Mouse (Mus musculus) MEL (cell line): ENCODE results near the gene 9330182O14Rik. TPM values are rescaled to one million over a fixed set of nuclear protein-coding genes. Genes with fewer than 3 reads are reported as not detected.

Source experiments
- DNase-seq: peaks from one replicate; pipeline ENCODE4 v3.0.0; 2011; ENCODE audit warnings: low read depth, low spot score
- H3K27ac ChIP-seq: 2 replicates; pipeline ENCODE4 v1.5.1; 2012; ENCODE audit warnings: low read depth, mild to moderate bottlenecking, control low read depth, low read length, moderate library complexity; ENCODE audit not compliant: control insufficient read depth
- H3K27me3 ChIP-seq, 2 experiments: fragments of 150-350 bp in 1 of 2; sonication (generic) in 1 of 2; 2 replicates each; pipeline ENCODE4 v1.6.1; 2012; ENCODE audit warnings: low read length in 2 of 2, mild to moderate bottlenecking in 2 of 2, improper control_type of control experiment in 1 of 2, moderate library complexity in 1 of 2; ENCODE audit not compliant: insufficient read depth in 2 of 2, control insufficient read depth in 1 of 2
- H3K36me3 ChIP-seq, 2 experiments: 2 replicates each; pipeline ENCODE4 v1.6.1; 2012 to 2014; ENCODE audit warnings: low read length in 2 of 2, improper control_type of control experiment in 1 of 2, inconsistent platforms in 1 of 2, mild to moderate bottlenecking in 1 of 2; ENCODE audit not compliant: insufficient read depth in 2 of 2, control insufficient read depth in 1 of 2
- H3K4me1 ChIP-seq, 2 experiments: fragments of 150-350 bp in 1 of 2; sonication (generic) in 1 of 2; 2 replicates each; pipeline ENCODE4 v1.6.1; 2012; ENCODE audit warnings: low read length in 2 of 2, improper control_type of control experiment in 1 of 2, mild to moderate bottlenecking in 1 of 2; ENCODE audit not compliant: insufficient read depth in 2 of 2, control insufficient read depth in 1 of 2
- H3K4me3 ChIP-seq, 2 experiments: fragments of 150-350 bp in 1 of 2; sonication (generic) in 1 of 2; 2 replicates each; pipeline ENCODE4 v1.5.1; 2012; ENCODE audit warnings: low read depth in 2 of 2, low read length in 2 of 2, mild to moderate bottlenecking in 2 of 2, moderate library complexity in 2 of 2, control low read depth in 1 of 2, improper control_type of control experiment in 1 of 2; ENCODE audit not compliant: control insufficient read depth in 1 of 2, insufficient read depth in 1 of 2
- H3K79me2 ChIP-seq: 2 replicates; pipeline ENCODE4 v1.6.1; 2012; ENCODE audit warnings: mild to moderate bottlenecking, low read length, moderate library complexity; ENCODE audit not compliant: control insufficient read depth, poor library complexity, insufficient read depth
- H3K9ac ChIP-seq: 2 replicates; pipeline ENCODE4 v1.6.1; 2012; ENCODE audit warnings: low read depth, mild to moderate bottlenecking, control low read depth, low read length, moderate library complexity; ENCODE audit not compliant: control insufficient read depth, poor library complexity, severe bottlenecking
- H3K9me3 ChIP-seq: fragments of 150-350 bp; sonication (generic); replicated peaks from 2 replicates; pipeline ENCODE4 v1.6.1; 2012; ENCODE audit warnings: mild to moderate bottlenecking, low read length, improper control_type of control experiment, moderate library complexity; ENCODE audit not compliant: insufficient read depth
- BHLHE40 ChIP-seq: IDR thresholded peaks from 2 replicates; pipeline ENCODE4 v1.6.1; 2012; ENCODE audit warnings: low read depth, mild to moderate bottlenecking, inconsistent platforms, low read length, improper control_type of control experiment, borderline replicate concordance
- CHD1 ChIP-seq: IDR thresholded peaks from 2 replicates; pipeline ENCODE4 v1.6.1; 2012; ENCODE audit warnings: low read depth, mild to moderate bottlenecking, inconsistent platforms, low read length, improper control_type of control experiment
- CTCF ChIP-seq, 3 experiments: IDR thresholded peaks in 2 of 3; conservative IDR thresholded peaks in 1 of 3; 2 replicates each; pipeline ENCODE4 v1.5.1; 2011 to 2012; ENCODE audit warnings: low read length in 3 of 3, low read depth in 2 of 3, mild to moderate bottlenecking in 2 of 3, improper control_type of control experiment in 1 of 3, inconsistent platforms in 1 of 3, mixed read lengths in 1 of 3, moderate library complexity in 1 of 3; ENCODE audit not compliant: control insufficient read depth in 1 of 3, insufficient read depth in 1 of 3, poor library complexity in 1 of 3, severe bottlenecking in 1 of 3
- ELF1 ChIP-seq: IDR thresholded peaks from 2 replicates; pipeline ENCODE4 v1.6.1; 2014; ENCODE audit warnings: low read depth, mild to moderate bottlenecking, inconsistent platforms, low read length, improper control_type of control experiment, moderate library complexity
- EP300 ChIP-seq, 2 experiments: IDR thresholded peaks; 2 replicates each; pipeline ENCODE4 v1.6.1; 2011; ENCODE audit warnings: improper control_type of control experiment in 2 of 2, low read length in 2 of 2, low read depth in 1 of 2, mild to moderate bottlenecking in 1 of 2
- GABPA ChIP-seq: IDR thresholded peaks from 2 replicates; pipeline ENCODE4 v1.6.1; 2012; ENCODE audit warnings: low read depth, mild to moderate bottlenecking, inconsistent platforms, low read length, improper control_type of control experiment, moderate library complexity
- HCFC1 ChIP-seq: IDR thresholded peaks from 2 replicates; pipeline ENCODE4 v1.6.1; 2012; ENCODE audit warnings: low read depth, mild to moderate bottlenecking, inconsistent platforms, low read length, improper control_type of control experiment, moderate library complexity
- KAT2A ChIP-seq: conservative IDR thresholded peaks from 2 replicates; pipeline ENCODE4 v1.6.1; 2012; ENCODE audit warnings: low read depth, low read length, improper control_type of control experiment, inconsistent platforms
- MAX ChIP-seq: IDR thresholded peaks from 2 replicates; pipeline ENCODE4 v1.6.1; 2011; ENCODE audit warnings: low read length, improper control_type of control experiment
- MXI1 ChIP-seq: IDR thresholded peaks from 2 replicates; pipeline ENCODE4 v1.6.1; 2011; ENCODE audit warnings: mild to moderate bottlenecking, low read depth, low read length, improper control_type of control experiment
- MYB ChIP-seq: IDR thresholded peaks from 2 replicates; pipeline ENCODE4 v1.6.1; 2011; ENCODE audit warnings: mild to moderate bottlenecking, low read depth, low read length, improper control_type of control experiment
- MYC ChIP-seq: IDR thresholded peaks from 2 replicates; pipeline ENCODE4 v1.6.1; 2011; ENCODE audit warnings: low read depth, mild to moderate bottlenecking, low read length, improper control_type of control experiment, moderate library complexity
- POLR2A ChIP-seq, 2 experiments: IDR thresholded peaks; 2 replicates each; pipeline ENCODE4 v1.6.1; 2011 to 2012; ENCODE audit warnings: low read length in 2 of 2, mild to moderate bottlenecking in 2 of 2, control low read depth in 1 of 2, improper control_type of control experiment in 1 of 2, low read depth in 1 of 2, moderate library complexity in 1 of 2; ENCODE audit not compliant: control insufficient read depth in 1 of 2, insufficient read depth in 1 of 2, poor library complexity in 1 of 2
- POLR2AphosphoS2 ChIP-seq: IDR thresholded peaks from 2 replicates; pipeline ENCODE4 v1.6.1; 2011; ENCODE audit warnings: low read length, improper control_type of control experiment
- RAD21 ChIP-seq: IDR thresholded peaks from 2 replicates; pipeline ENCODE4 v1.6.1; 2011; ENCODE audit warnings: mild to moderate bottlenecking, low read depth, low read length, improper control_type of control experiment
- TAL1 ChIP-seq: IDR thresholded peaks from 2 replicates; pipeline ENCODE4 v1.6.1; 2012; ENCODE audit warnings: mild to moderate bottlenecking, inconsistent platforms, low read length, moderate library complexity, mixed read lengths
- TCF12 ChIP-seq: IDR thresholded peaks from 2 replicates; pipeline ENCODE4 v1.6.1; 2014; ENCODE audit warnings: low read depth, mild to moderate bottlenecking, inconsistent platforms, low read length, improper control_type of control experiment, moderate library complexity
- UBTF ChIP-seq: IDR thresholded peaks from 2 replicates; pipeline ENCODE4 v1.6.1; 2012; ENCODE audit warnings: low read depth, mild to moderate bottlenecking, inconsistent platforms, low read length, improper control_type of control experiment, moderate library complexity, borderline replicate concordance; ENCODE audit not compliant: insufficient read depth
- USF2 ChIP-seq, 2 experiments: IDR thresholded peaks; 2 replicates each; pipeline ENCODE4 v1.6.1; 2011 to 2012; ENCODE audit warnings: improper control_type of control experiment in 2 of 2, low read length in 2 of 2, borderline replicate concordance in 1 of 2, inconsistent platforms in 1 of 2, low read depth in 1 of 2, mild to moderate bottlenecking in 1 of 2; ENCODE audit not compliant: insufficient read depth in 1 of 2
- ZC3H11A ChIP-seq: IDR thresholded peaks from 2 replicates; pipeline ENCODE4 v1.6.1; 2012; ENCODE audit warnings: low read depth, mild to moderate bottlenecking, inconsistent platforms, low read length, improper control_type of control experiment
- ZKSCAN1 ChIP-seq: IDR thresholded peaks from 2 replicates; pipeline ENCODE4 v1.6.1; 2012; ENCODE audit warnings: low read depth, mild to moderate bottlenecking, inconsistent platforms, low read length, improper control_type of control experiment, moderate library complexity
- ZNF384 ChIP-seq: IDR thresholded peaks from 2 replicates; pipeline ENCODE4 v1.6.1; 2012; ENCODE audit warnings: low read depth, mild to moderate bottlenecking, inconsistent platforms, low read length, improper control_type of control experiment
- polyA plus RNA-seq, 2 experiments: library from polyadenylated mRNA; stranded (reverse) in 1 of 2; unstranded in 1 of 2; fragments of >175 nt in 1 of 2; fragments of >200 nt in 1 of 2; gene quantifications; 2 replicates each; pipeline versions ENCODE4 v1.2.1 to v1.2.4; 2012; ENCODE audit warnings: low replicate concordance in 2 of 2, low read depth in 1 of 2; ENCODE audit not compliant: insufficient read length in 2 of 2, insufficient read depth in 1 of 2, missing spikeins in 1 of 2
- total RNA-seq: library from RNA; depleted of rRNA; stranded (reverse); fragments of 300-350 nt; gene quantifications from 2 replicates; pipeline ENCODE4 v1.2.3, GENCODE M21; 2012

The 9330182O14Rik gene
- total and polyA plus RNA-seq, 3 experiments = not detected

DNA sequence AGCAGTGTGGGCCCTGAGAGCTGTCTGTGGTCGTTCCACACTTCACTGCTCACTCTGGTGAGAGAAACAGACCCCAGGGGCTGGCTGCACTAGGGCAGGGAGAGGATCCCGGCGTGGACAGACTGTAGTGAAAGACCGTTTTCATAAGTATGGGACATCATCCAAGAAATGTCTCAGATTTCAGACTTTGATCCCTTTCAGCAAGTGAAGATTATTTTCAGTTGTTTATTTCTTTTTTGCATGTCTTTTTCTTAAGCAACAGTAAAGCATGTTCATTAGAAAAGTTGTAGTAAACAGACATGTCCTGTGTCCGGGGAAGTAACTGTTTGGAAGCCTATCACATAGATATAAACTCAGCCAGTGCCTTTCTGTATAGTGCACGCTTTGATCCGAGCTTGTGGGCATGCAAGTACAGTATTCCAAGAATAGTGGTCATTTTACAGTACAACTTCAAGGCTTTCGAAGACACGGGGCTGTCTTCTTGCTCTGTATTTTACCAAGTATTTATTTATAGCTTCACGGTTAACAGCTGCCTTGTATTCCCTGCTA is 34.0 kb downstream of the 9330182O14Rik start:
- TF ChIP-seq ELF1 = no peak
- no peak for TF ChIP-seq UBTF
- no peak for TF ChIP-seq HCFC1
- TF ChIP-seq MYB = no peak
- TF ChIP-seq MYC = no peak
- TF ChIP-seq POLR2A (IDR thresholded peaks at IDR 0.05; ENCODE audit: control insufficient read depth in 1 of 2, insufficient read depth in 1 of 2, low read depth in 1 of 2, low read length in 2 of 2, poor library complexity in 1 of 2) = no peak
- no peak for TF ChIP-seq MXI1
- TF ChIP-seq BHLHE40 = no peak
- no peak for TF ChIP-seq ZKSCAN1
- TF ChIP-seq ZC3H11A = no peak
- no peak for TF ChIP-seq GABPA
- no peak for TF ChIP-seq TCF12
- no peak for TF ChIP-seq CTCF (IDR thresholded peaks at IDR 0.05 in 2 of 3, conservative IDR thresholded peaks at IDR 0.05 in 1 of 3; ENCODE audit: control insufficient read depth in 1 of 3, insufficient read depth in 1 of 3, low read depth in 2 of 3, low read length in 3 of 3, poor library complexity in 1 of 3, severe bottlenecking in 1 of 3)
- TF ChIP-seq TAL1 = no peak
- TF ChIP-seq ZNF384 = no peak
- TF ChIP-seq USF2 (IDR thresholded peaks at IDR 0.05; ENCODE audit: borderline replicate concordance in 1 of 2, insufficient read depth in 1 of 2, low read depth in 1 of 2, low read length in 2 of 2) = no peak
- TF ChIP-seq, all 39 proteins: peak for 0
- H3K27me3 ChIP-seq = peaks cover 0 to 4% of the 10 kb centered on the region in 2 experiments; a peak in 3 of 4 replicates
- H3K79me2 ChIP-seq = no peaks in the 10 kb centered on the region
- no peak overlapping the region for H3K4me3 ChIP-seq
- H3K36me3 ChIP-seq = no peaks in the 10 kb centered on the region
- DNase-seq = no peak
- H3K4me1 ChIP-seq = no peaks in the 10 kb centered on the region
- no peak overlapping the region for H3K9ac ChIP-seq
- H3K27ac ChIP-seq = no peak overlapping the region
- H3K9me3 ChIP-seq = no peaks in the 10 kb centered on the region

DNA sequence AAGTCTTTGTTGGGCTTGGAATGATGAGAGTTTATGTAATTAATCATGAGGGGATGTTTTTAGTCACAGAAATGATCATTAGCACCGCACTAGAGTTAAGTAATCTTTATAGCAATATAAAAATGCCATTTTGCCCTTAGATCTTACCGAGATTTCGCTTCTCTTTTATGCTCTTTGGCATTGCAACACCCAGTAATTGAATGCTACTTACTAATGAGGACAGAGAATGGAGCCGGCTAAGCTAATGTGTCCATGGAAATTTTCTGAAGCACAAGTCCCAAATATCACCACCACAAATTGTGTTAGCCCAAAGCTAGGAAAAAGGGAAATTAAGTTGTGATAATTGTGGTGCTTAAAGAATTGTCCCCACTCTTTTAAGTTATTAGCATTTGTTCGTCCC is 34.9 kb downstream of the 9330182O14Rik start:
- DNase-seq = no peak
- H3K9ac ChIP-seq = no peak overlapping the region

More for the DNA sequence above, 34.9 kb downstream of the 9330182O14Rik start:
- H3K36me3 ChIP-seq = no peaks in the 10 kb centered on the region
- H3K27me3 ChIP-seq = peaks cover 0 to 4% of the 10 kb centered on the region in 2 experiments; a peak in 3 of 4 replicates
- H3K79me2 ChIP-seq = no peaks in the 10 kb centered on the region
- no peak overlapping the region for H3K4me3 ChIP-seq
- H3K9me3 ChIP-seq = no peaks in the 10 kb centered on the region
- TF ChIP-seq HCFC1 (no peak), BHLHE40 (no peak), EP300 (IDR thresholded peaks at IDR 0.05; ENCODE audit: low read depth in 1 of 2, low read length in 2 of 2) (no peak), KAT2A (no peak), RAD21 (no peak), POLR2AphosphoS2 (no peak), TCF12 (no peak), ZNF384 (no peak), MAX (no peak), CHD1 (no peak)
- no peak overlapping the region for H3K27ac ChIP-seq
- H3K4me1 ChIP-seq = no peaks in the 10 kb centered on the region
